Mouse (Mus musculus): ENCODE measurements around the gene Pecam1. TPM values are rescaled to one million over a fixed set of nuclear protein-coding genes. Genes with fewer than 3 reads are reported as not detected.

Pecam1 gene
- polyA plus RNA-seq, 1 experiment from 2014 or later = 26.0 TPM

- no peak overlapping the region for H3K4me2 ChIP-seq (ENCODE audit: low read depth, severe bottlenecking)
- peaks cover 5% of the 10 kb centered on the region; the same call in 1 of the 2 replicates for H3K4me1 ChIP-seq (ENCODE audit: control insufficient read depth, insufficient read depth, low read length)
- WGBS = 73% methylated on average over 9 of the region's 9 CpGs
- ATAC-seq (ENCODE audit: insufficient number of reproducible peaks, low FRiP score, low TSS enrichment, low read depth) (no peak), DNase-seq (ENCODE audit: low spot score) (no peak)
- H3K27me3 ChIP-seq (ENCODE audit: control insufficient read depth, insufficient read depth, low read length) = no peaks in the 10 kb centered on the region
- H3K27ac ChIP-seq (replicated peaks; ENCODE audit: low read depth, low read length) = no peak overlapping the region
- peaks cover 4% of the 10 kb centered on the region for H3K36me3 ChIP-seq (ENCODE audit: control insufficient read depth, insufficient read depth, low read length)
- H3K9ac ChIP-seq (ENCODE audit: low read length) = no peak overlapping the region
- H3K9me3 ChIP-seq (ENCODE audit: control insufficient read depth, low read length) = peaks cover 3% of the 10 kb centered on the region; the same call in 1 of the 2 replicates
- no peak overlapping the region for H3K4me3 ChIP-seq (ENCODE audit: low read depth, low read length)
These were observed 12.4 kb upstream of the Pecam1 start for GRCm38 (mm10) chr11:106762800-106763185.

- 48% methylated on average over 5 of the region's 5 CpGs for WGBS
- Histone ChIP-seq H3K27me3 (ENCODE audit: control insufficient read depth, insufficient read depth, low read length) (no peaks in the 10 kb centered on the region), H3K9ac (ENCODE audit: low read length) (no peak overlapping the region), H3K4me2 (ENCODE audit: low read depth, severe bottlenecking) (no peak overlapping the region), H3K4me1 (ENCODE audit: control insufficient read depth, insufficient read depth, low read length) (peaks cover 5% of the 10 kb centered on the region; the same call in 1 of the 2 replicates), H3K36me3 (ENCODE audit: control insufficient read depth, insufficient read depth, low read length) (no peaks in the 10 kb centered on the region; the same call in 1 of the 2 replicates), H3K9me3 (ENCODE audit: control insufficient read depth, low read length) (no peaks in the 10 kb centered on the region), H3K27ac (replicated peaks; ENCODE audit: low read depth, low read length) (no peak overlapping the region), H3K4me3 (ENCODE audit: low read depth, low read length) (no peak overlapping the region)
- ATAC-seq (ENCODE audit: insufficient number of reproducible peaks, low FRiP score, low TSS enrichment, low read depth) (peak; percentile 35; the same call in 1 of the 2 replicates), DNase-seq (ENCODE audit: low spot score) (no peak)
These were observed 11.8 kb upstream of the Pecam1 start for GRCm38 (mm10) chr11:106762139-106762799.

GRCm38 (mm10) chr11:106760511-106760910 is 10.1 kb upstream of the Pecam1 start:
- H3K9ac ChIP-seq (ENCODE audit: low read length) = no peak overlapping the region
- H3K9me3 ChIP-seq (ENCODE audit: control insufficient read depth, low read length) = no peaks in the 10 kb centered on the region
- H3K4me2 ChIP-seq (ENCODE audit: low read depth, severe bottlenecking) = no peak overlapping the region
- no peak overlapping the region for H3K4me3 ChIP-seq (ENCODE audit: low read depth, low read length)
- peaks cover 5% of the 10 kb centered on the region; the same call in 1 of the 2 replicates for H3K4me1 ChIP-seq (ENCODE audit: control insufficient read depth, insufficient read depth, low read length)
- no peak for ATAC-seq (ENCODE audit: insufficient number of reproducible peaks, low FRiP score, low TSS enrichment, low read depth)
- 94% methylated on average over 5 of the region's 5 CpGs for WGBS
- no peaks in the 10 kb centered on the region for H3K27me3 ChIP-seq (ENCODE audit: control insufficient read depth, insufficient read depth, low read length)
- no peaks in the 10 kb centered on the region for H3K36me3 ChIP-seq (ENCODE audit: control insufficient read depth, insufficient read depth, low read length)
- no peak overlapping the region for H3K27ac ChIP-seq (replicated peaks; ENCODE audit: low read depth, low read length)
- DNase-seq (ENCODE audit: low spot score) = no peak

GRCm38 (mm10) chr11:106759028-106759427 is 8.6 kb upstream of the Pecam1 start:
- Histone ChIP-seq H3K4me1 (ENCODE audit: control insufficient read depth, insufficient read depth, low read length) (peaks cover 5% of the 10 kb centered on the region; the same call in 1 of the 2 replicates), H3K9me3 (ENCODE audit: control insufficient read depth, low read length) (no peaks in the 10 kb centered on the region), H3K9ac (ENCODE audit: low read length) (no peak overlapping the region), H3K36me3 (ENCODE audit: control insufficient read depth, insufficient read depth, low read length) (no peaks in the 10 kb centered on the region), H3K4me3 (ENCODE audit: low read depth, low read length) (no peak overlapping the region), H3K27ac (replicated peaks; ENCODE audit: low read depth, low read length) (no peak overlapping the region), H3K27me3 (ENCODE audit: control insufficient read depth, insufficient read depth, low read length) (no peaks in the 10 kb centered on the region), H3K4me2 (ENCODE audit: low read depth, severe bottlenecking) (no peak overlapping the region)
- DNase-seq (ENCODE audit: low spot score) (no peak), ATAC-seq (ENCODE audit: insufficient number of reproducible peaks, low FRiP score, low TSS enrichment, low read depth) (no peak)
- 92% methylated on average over 3 of the region's 3 CpGs for WGBS

- H3K4me3 ChIP-seq (ENCODE audit: low read depth, low read length) = no peak overlapping the region
- no peaks in the 10 kb centered on the region for H3K27me3 ChIP-seq (ENCODE audit: control insufficient read depth, insufficient read depth, low read length)
- H3K27ac ChIP-seq (replicated peaks; ENCODE audit: low read depth, low read length) = no peak overlapping the region
- ATAC-seq (ENCODE audit: insufficient number of reproducible peaks, low FRiP score, low TSS enrichment, low read depth) (no peak), DNase-seq (ENCODE audit: low spot score) (no peak)
- no peaks in the 10 kb centered on the region for H3K4me1 ChIP-seq (ENCODE audit: control insufficient read depth, insufficient read depth, low read length)
- H3K9me3 ChIP-seq (ENCODE audit: control insufficient read depth, low read length) = no peaks in the 10 kb centered on the region
- H3K9ac ChIP-seq (ENCODE audit: low read length) = no peak overlapping the region
- no peak overlapping the region for H3K4me2 ChIP-seq (ENCODE audit: low read depth, severe bottlenecking)
- 76% methylated on average over 5 of the region's 5 CpGs for WGBS
- no peaks in the 10 kb centered on the region for H3K36me3 ChIP-seq (ENCODE audit: control insufficient read depth, insufficient read depth, low read length)
These were observed 5.2 kb upstream of the Pecam1 start for GRCm38 (mm10) chr11:106755583-106755982.

- ATAC-seq (ENCODE audit: insufficient number of reproducible peaks, low FRiP score, low TSS enrichment, low read depth) = no peak
- Histone ChIP-seq H3K27ac (replicated peaks; ENCODE audit: low read depth, low read length) (no peak overlapping the region), H3K4me3 (ENCODE audit: low read depth, low read length) (no peak overlapping the region), H3K4me1 (ENCODE audit: control insufficient read depth, insufficient read depth, low read length) (no peaks in the 10 kb centered on the region), H3K27me3 (ENCODE audit: control insufficient read depth, insufficient read depth, low read length) (no peaks in the 10 kb centered on the region), H3K4me2 (ENCODE audit: low read depth, severe bottlenecking) (no peak overlapping the region), H3K9me3 (ENCODE audit: control insufficient read depth, low read length) (no peaks in the 10 kb centered on the region), H3K36me3 (ENCODE audit: control insufficient read depth, insufficient read depth, low read length) (no peaks in the 10 kb centered on the region), H3K9ac (ENCODE audit: low read length) (no peak overlapping the region)
- WGBS = 89% methylated on average over 6 of the region's 6 CpGs
- no peak for DNase-seq (ENCODE audit: low spot score)
These were observed 2.9 kb upstream of the Pecam1 start for GRCm38 (mm10) chr11:106753314-106753713.

- Histone ChIP-seq H3K36me3 (ENCODE audit: control insufficient read depth, insufficient read depth, low read length) (no peaks in the 10 kb centered on the region), H3K4me1 (ENCODE audit: control insufficient read depth, insufficient read depth, low read length) (no peaks in the 10 kb centered on the region), H3K4me2 (ENCODE audit: low read depth, severe bottlenecking) (no peak overlapping the region), H3K9ac (ENCODE audit: low read length) (no peak overlapping the region), H3K27me3 (ENCODE audit: control insufficient read depth, insufficient read depth, low read length) (no peaks in the 10 kb centered on the region), H3K27ac (replicated peaks; ENCODE audit: low read depth, low read length) (no peak overlapping the region), H3K9me3 (ENCODE audit: control insufficient read depth, low read length) (no peaks in the 10 kb centered on the region), H3K4me3 (ENCODE audit: low read depth, low read length) (no peak overlapping the region)
- ATAC-seq (ENCODE audit: insufficient number of reproducible peaks, low FRiP score, low TSS enrichment, low read depth) (no peak), DNase-seq (ENCODE audit: low spot score) (no peak)
- WGBS = 93% methylated on average over 7 of the region's 7 CpGs
These were observed 1.7 kb upstream of the Pecam1 start for GRCm38 (mm10) chr11:106752103-106752502.

GRCm38 (mm10) chr11:106751039-106752018 is 901 bp upstream of the Pecam1 start, which contains the start of gene Milr1:
TSS of gene Milr1 (plus strand) at chr11:106751226.
- ATAC-seq (ENCODE audit: insufficient number of reproducible peaks, low FRiP score, low TSS enrichment, low read depth) (no peak), DNase-seq (ENCODE audit: low spot score) (no peak)
- no peak within 1 kb of the TSS for H3K4me3 ChIP-seq (ENCODE audit: low read depth, low read length)
- H3K36me3 ChIP-seq (ENCODE audit: control insufficient read depth, insufficient read depth, low read length) = no peaks in the 10 kb centered on the region
- no peaks in the 10 kb centered on the region for H3K9me3 ChIP-seq (ENCODE audit: control insufficient read depth, low read length)
- H3K9ac ChIP-seq (ENCODE audit: low read length) = no peak within 1 kb of the TSS
- H3K27me3 ChIP-seq (ENCODE audit: control insufficient read depth, insufficient read depth, low read length) = no peaks in the 10 kb centered on the region
- H3K4me1 ChIP-seq (ENCODE audit: control insufficient read depth, insufficient read depth, low read length) = no peaks in the 10 kb centered on the region
- H3K4me2 ChIP-seq (ENCODE audit: low read depth, severe bottlenecking) = no peak within 1 kb of the TSS
- H3K27ac ChIP-seq (replicated peaks; ENCODE audit: low read depth, low read length) = no peak within 1 kb of the TSS
- 87% methylated on average over 17 of the region's 17 CpGs for WGBS
